Mouse (Mus musculus) gastrocnemius, adult 8-10 months (tissue): ENCODE results near the gene Yae1d1. TPM values are rescaled to one million over a fixed set of nuclear protein-coding genes. Genes with fewer than 3 reads are reported as not detected.
A peak's percentile ranks its signal among the peaks of the same experiment; 100 is the strongest.
"Not testable (repeated sequence)": the region's sequence is repeated elsewhere in the genome, so short reads cannot be mapped to it uniquely, and the experiment has no call there.

ENCODE experiments used
- DNase-seq, 2 experiments: peaks; one replicate each; pipeline ENCODE4 v3.0.0; 2022; ENCODE audit warnings: low spot score in 2 of 2
- total RNA-seq, 4 experiments: library from RNA; stranded (reverse); gene quantifications; 2 replicates each; pipeline ENCODE4 v1.2.4; 2022

Yae1d1 gene
- total RNA-seq = 10 to 100 TPM; 13.0 to 17.5 (median 14.0) TPM

DNA sequence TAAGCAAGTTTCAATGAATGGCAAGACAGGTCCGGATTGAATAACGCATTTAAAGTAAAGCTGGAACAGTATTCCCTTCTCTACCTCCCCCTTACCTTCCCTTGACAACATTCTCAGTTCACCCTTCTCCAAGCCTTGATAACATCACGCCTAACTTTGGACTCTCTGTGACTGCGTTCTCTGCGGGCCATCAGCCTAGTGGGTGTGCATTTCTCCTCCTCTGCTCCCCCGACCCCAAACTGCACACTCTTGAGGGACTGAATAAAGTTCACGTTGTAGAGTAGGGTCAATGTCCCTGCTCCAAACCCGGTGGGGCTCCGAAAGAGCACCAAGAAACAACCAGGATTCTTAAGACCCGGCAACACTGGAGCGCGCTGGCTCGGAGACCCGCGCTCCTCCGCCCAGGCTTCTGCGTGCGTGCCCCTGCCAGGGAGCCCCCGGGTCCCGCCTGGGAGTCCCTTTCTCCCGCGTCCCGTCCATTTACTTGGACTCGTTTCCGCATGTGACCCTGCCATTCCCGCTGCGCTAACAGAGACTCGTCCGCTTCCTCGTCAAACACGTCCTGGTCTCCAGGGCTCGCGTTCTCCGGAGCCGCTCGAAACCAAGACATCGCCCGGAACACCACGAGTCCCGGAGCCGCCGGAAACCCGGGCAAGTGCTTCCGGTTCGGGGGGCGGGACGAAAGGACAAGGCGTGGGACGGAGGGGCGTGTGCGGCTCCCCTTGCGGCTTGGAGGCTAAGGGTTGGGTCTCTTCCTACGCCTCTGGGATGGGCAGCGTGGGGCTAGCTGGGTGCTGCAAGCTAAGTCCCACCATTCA, at the start of gene Yae1d1:
Yae1d1 (minus strand) TSS at position 653 of the 818 bp plus-strand sequence.
- DNase-seq = peak; percentile 82 to 83

DNA sequence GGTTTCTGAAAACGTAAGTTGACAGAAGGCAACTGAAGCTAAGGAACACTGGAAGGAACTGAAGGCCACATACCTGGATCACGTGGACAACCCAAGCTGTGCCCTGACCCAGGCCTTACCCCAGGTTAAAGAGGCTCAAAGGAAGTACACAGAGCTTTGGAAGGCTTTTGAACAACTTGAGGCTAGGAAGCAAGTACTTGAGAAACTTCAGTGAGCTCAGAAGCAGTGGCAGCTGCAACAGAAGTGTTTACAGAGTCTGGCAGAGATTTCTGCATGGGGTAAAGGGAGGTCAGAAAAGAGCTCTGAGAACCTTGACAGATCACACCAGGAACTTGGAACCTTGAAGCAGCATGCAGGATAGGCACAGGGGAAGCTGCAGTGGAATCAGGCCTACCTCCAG, 45.7 kb upstream of the Yae1d1 start:
- no peak for DNase-seq

DNA sequence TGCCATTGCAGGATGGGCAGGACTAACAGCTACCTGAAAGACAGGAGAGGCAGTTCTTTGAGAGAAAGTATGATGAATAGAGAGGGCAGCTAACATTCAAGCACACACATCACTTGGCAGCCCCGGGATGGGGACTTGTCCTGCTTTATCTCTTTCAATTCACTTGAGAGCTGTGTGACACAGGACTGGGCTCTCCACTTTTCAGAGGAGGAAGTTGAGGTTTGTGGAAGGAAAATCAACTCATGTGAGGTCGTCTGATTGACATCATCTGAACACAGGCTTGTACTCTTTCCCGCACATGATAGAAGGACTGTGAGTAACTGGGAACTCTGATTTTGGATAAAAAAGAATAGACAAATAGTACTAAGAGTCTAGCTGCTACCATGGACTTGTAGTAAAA, 23.5 kb upstream of the Yae1d1 start:
- no peak for DNase-seq

DNA sequence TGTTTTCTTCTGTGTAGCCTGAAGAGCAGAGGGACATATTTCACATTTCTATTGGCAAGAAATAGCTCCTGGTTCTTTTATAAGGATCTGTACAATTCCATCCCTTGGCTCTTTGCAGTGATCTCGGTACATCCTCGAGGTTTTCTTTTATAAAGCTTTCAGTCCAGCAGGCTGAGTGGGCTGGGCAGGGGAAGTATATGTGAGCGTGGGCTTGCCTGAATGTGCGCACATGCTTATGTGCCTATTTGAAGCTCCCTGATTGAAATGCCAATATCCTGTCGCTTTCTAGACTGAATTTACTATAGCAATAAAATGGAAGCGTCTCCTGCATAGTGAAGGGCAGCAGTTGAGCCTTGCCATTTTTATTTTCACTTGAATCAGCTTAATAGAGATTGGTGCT, 20.1 kb upstream of the Yae1d1 start:
- no peak for DNase-seq

DNA sequence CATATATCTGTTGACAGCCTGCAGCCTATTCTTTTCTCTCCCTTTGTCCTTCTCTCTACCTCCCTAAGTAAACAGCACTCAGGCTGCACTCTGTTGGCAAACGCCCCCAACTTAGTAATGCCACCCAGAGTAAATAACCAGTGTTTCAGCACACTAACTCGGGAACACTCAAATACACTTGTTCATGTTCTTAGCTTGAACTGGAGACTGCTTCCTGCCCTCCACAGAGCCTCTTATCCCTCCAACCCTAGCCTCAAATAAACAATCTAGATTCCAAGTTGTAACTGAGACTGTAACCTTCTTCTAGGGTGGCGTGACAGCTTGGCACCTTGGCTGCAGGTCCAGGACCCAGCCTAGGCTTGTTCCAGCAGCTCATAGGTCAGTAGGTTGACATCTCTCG, 17.9 kb upstream of the Yae1d1 start:
- no peak for DNase-seq

DNA sequence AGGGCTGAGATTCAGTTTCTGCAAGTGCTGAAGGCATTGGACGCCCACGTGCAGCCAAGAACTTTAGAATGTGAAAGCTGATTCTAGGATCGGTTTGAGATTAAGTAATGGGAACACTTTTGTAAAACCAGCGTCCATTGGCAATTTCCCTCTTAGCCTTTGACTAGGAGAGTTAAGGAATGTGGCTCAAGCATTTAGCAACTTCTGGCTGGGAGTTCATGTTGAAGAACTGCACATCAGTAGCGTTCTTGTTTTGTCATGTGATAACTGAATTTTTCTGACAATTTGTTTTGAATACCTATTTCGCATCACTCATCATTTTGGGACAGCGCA, 332 bp upstream of the Yae1d1 start:
- no peak for DNase-seq

DNA sequence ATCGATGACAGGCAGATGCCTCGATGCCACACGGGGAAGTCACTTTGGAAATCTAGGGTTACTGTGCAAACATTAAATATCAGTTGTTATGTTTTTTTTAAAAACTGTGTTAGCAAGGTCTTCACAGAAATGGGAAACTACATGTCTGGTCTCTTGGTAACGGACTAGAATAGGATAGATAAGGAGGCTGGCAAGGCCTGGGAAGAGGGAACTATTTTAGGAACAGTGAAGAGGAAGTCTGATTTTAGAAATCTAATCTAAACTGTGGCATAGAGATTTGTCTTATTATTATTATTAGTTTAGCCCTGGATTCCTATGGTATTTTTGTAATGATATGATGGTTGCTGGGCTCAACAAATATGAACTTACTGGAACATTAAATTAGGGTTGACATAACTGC, 1.1 kb downstream of the Yae1d1 start:
- no peak for DNase-seq

DNA sequence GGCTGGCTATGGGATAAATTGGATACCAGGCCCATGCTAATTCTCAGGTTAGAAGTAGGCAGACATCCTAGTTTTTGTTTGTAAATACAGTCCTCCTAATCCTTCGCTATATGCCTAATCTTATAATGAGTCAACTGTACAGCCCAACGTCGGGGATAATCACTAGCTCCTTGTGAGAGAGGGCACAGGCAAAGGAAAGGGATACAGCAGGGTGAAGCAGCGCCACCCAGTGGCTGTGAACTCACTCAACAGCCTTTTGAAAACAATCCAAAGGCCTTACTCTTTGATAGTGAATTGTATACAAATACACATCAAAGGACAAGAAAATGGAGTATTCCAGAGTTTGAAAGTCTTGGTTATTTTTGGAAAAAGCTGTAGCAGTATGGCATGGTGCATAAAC, 10.0 kb downstream of the Yae1d1 start:
- peak; percentile 8 to 19 for DNase-seq

DNA sequence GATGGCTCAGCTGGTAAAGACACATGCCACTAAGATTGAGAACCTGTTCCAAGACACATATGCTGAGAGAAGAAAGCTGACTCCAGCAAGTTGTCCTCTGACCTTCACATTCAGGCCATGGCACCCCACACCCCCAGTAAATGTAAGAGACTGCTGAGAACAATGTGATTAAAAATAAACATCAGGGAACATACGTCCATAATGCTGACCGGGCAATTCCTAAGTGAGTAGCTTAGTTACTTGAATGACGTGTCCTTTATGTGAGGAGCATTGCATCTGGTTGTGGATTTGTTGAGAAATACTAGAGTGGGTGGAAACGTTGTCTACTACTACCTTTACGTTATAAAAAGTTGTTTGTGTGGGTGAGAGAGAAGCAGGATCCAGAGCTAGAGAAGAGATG, 10.5 kb downstream of the Yae1d1 start:
- DNase-seq = no peak

DNA sequence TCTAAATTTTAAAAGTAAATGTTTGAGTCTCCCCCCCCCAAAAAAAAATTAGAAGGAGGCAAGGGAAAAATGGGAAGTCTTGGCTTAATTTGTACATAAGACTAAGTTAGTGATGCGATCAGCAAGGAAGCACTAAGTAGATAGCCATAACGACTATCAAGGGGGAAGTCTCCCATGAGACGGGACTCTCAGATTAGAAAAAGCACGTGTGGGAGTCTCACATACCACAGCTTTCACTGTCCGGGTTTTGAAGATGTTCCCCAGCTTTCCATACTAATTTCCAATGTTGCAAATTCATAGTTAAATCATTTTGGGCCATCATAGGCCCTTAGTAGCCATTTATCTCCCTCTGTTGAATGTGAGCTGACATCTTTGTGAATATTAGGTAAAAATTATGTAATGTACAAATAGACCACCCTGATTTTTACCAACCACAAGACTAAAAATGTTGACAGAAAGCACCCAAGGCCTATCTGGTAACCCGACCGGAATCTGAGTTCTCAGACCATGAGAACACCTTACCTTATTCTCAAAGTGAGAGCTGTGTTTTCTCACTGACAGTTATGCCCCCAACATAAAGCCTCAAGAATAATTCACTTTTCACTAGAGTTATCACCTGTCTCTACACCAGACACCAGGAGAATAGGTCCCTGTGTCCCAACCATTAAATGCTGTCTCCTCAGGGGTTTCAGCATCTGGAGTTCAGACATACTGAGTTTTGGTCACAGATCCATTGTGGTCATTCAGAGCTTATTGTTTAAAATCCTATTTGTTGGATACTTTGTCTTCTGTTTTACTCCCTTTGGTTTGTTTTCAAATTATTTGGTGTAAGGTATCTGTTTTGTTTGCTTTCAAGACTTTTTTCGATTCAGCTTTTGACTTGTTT, 16.1 kb downstream of the Yae1d1 start:
- DNase-seq = no peak

DNA sequence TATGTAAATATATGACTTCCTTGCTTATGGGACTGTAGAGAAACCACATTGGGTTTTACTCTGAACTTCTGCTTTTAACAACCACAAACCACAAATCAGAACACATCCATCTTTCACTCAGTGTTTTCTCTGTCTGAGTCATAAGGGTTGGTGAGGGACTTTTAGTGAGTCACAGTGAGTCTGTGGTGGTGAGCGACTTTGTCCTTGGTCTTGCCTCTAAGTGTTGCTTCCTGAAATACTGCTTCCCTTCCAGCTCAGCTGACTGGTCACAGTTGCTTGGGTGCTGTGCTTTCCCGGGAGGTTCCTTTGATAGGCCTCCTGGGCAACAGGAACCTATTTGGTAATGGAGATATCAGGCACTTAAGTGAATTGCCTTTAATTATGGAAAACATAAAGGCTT, 17.3 kb downstream of the Yae1d1 start:
- DNase-seq = no peak

DNA sequence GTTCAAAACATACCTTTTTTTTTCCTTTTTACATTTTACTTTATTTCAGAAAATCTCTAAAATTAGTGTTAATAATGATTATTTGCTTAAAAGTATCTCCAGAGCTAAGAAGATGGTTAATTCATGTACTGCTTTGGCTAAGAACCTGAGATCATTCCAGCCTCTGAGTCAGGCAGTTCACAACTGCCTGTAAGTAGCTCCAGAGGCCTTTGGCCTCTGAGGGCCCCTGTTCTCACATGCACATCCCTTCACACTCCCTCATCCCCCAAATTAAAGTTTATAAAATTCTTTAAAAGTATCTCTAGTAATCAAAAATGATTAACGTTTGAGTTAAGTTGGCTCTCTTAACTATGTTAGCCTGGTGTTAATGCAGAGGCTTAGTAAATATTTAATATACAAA, 17.7 kb downstream of the Yae1d1 start:
- no peak for DNase-seq

DNA sequence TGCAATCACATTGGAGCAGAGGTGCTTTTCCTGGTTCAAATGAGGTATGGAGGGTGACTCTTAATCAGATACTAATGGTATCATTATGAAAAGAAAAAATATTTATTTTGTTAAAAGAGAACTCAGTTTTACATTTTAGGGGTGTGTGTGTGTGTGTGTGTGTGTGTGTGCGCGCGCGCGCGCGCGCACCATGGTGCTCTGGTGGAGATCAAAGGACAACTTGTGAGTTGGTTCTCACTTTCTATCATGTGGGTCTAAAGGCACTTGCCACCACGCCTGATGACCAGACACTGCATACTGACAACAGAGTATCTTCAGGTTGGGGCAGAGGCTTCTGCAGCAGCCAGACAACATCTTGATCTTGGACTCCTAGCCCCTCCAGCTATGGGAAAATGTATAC, 18.4 kb downstream of the Yae1d1 start:
- no peak for DNase-seq

DNA sequence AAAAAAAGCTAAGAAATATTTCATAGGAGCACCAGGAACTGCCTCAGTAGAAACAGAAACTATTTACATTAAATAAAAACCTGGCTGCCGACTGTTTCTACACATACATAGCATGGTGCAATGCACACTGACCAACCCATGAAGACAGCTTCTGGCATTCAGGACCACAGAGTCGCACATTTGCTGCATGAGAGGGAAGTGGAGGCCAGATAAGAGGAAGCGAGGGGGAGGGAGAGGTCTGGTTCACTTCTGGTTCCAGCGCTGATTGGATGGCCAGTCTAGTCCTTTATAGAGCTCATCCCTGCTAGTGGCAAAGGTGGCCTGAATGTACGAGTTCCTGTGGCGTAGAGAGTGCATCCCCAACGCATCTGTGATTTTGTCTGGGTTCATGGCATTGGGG, 32.5 kb downstream of the Yae1d1 start:
- no peak for DNase-seq

DNA sequence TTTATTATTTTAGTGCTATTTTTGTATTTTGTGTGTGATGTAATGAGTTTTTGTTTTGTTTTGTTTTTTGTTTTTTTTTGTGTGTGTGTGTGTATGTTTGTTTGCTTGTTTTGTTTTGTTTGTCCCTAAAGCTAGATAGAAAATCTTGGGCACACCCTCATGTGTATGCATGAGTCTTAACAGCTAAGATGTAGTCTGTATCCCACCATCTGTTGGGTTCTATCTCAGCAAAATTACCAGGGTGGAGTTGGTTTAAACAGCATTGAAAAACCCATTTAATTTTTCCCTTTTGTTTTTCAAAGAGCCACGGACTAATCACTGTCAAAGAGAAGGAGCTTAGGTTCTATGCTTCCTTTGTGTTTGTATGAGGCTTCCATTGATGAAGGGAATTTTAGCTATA, 38.9 kb downstream of the Yae1d1 start:
- no peak for DNase-seq

DNA sequence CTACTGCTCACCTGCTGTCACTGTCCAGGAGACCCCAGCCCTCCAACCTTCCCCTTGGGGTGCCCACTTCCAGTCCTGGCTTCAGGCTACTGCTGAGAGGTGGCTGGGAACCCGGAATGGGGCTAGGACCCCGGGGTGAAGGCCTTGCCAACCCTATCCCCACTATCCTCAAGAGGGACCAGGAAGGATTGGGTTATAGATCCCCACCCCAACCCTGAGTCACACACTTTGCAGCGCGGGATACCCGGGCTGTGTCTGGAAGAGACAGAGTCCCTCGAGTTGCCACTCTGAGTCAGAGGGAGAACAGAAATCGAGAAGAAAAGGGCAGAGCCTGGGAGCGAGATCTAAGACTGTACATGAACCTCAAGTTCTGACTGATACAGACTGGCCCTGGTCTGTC, 42.6 kb downstream of the Yae1d1 start:
- not testable (repeated sequence) for DNase-seq

DNA sequence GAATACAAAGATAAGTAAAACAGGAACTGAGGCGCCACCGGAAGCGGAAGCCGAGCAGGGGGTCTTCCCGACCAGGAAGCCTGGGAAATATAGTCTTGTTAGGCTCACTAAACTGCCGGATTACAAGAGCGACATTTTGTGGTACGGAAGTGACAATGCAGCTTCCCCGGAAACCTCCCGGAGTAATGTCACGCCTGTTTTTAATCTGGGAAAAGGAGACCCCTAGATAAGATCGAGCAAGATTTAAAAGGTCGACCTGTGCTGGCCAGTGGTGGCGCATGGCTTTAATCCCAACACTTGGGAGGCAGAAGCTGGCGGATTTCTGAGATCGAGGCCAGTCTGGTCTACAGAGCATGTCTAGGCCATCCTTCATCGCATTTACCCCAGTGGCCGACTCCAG, 43.6 kb downstream of the Yae1d1 start:
- no peak for DNase-seq

DNA sequence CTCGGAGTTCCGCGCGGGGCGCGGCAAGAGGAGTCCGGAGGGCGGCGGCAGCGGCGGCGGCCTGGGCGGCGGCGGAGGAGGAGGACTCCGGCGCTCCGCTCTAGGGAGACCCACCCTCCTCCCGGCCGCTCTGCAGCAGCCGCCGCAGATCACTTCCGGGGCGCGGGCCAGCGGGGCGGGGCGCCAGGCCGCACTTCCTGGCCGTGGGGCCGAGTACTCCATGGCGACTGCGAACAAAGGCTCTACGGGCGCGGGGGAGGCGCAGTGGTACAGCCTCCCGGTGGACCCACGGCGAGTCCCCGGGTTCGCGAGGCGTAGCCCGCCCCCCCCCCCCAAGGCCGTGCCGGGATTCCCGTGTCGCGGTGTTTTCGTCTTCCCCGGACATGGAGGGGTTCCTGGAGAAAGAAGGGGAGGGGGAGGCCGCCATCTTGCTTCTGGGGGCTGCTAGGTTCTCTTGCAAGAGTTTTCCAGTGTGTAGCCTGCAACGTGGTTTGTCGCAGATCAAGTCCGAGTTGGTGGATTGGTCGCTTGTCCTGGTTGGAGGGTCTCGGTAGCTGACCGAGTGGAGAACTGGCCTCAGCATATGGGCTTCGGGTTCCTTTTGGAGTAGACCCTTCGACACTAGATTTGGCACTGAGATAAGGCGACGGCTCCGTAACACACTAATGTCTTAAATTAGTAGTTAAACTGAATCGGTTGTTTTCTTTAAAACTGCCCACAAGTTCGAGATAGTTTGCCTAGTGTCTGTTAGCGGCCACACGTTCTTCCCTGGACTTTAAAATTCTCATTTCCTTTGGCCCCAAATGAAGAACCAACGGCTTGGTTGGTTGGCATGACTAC, 48.9 kb downstream of the Yae1d1 start, which contains the start of gene Rala:
Rala (minus strand) TSS at position 162 of the 840 bp plus-strand sequence.
- peak; percentile 88 to 92 for DNase-seq

DNA sequence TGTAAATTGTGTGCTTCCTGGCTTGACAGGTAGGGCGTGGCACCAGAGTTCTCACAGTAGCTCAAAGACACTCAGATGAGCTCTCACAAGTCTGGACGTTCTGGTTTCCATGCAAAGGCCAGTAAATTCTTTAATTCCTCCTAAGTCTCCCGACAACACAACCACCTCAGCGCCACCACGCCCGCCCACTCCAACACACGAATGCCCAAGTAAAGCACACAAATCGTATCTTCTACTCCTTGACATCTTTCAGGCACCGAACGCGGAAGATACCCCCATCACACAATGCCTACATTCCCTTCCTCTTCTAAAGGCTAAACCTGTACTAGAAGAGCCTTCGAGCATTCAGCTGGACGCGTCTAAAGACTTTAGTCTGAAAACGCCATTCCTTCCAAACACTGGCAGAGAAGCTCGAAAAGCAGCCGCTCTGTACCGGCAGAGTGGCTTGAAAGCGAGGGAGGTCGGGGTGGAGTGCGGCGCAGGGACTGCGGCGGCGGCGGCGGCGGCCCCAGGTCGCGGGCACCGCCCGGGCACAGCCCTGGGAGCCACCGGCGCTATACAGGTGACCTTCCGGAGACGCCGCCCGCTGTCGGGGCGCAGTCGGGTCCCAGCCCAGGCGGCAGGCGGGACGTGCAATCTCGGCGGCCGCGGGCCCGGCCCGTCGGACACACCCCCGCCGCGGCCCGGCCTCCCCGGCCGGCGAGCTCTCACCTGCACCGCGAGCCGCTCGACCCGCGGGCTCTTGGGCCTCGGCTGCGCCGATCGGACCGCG, 49.7 kb downstream of the Yae1d1 start:
- DNase-seq = no peak

DNA sequence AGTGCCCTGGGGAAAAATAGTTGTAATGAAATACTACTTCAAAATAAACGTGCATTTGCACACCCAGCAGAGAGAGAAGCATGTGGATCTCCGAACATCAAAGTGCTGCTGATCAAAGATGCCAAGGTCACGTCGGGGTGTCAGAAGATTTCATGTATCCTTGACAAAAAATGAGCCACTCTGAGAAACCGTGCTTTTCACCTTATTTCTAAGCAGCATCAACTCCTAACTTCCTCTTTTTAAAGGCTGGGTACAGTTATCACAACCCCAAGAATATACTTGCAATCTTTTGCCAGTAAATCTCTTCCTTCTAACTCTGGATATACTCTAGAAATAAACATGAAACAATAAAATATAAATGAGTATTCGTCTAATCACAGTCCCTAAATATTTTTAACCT, 50.8 kb downstream of the Yae1d1 start:
- no peak for DNase-seq
